Mouse (Mus musculus) urinary bladder, postnatal 25 days (tissue): ENCODE results near the gene Ins2.

Source experiments
- DNase-seq: peaks from one replicate; pipeline ENCODE4 v3.0.0; 2022; ENCODE audit warnings: low spot score

The Ins2 gene

DNA sequence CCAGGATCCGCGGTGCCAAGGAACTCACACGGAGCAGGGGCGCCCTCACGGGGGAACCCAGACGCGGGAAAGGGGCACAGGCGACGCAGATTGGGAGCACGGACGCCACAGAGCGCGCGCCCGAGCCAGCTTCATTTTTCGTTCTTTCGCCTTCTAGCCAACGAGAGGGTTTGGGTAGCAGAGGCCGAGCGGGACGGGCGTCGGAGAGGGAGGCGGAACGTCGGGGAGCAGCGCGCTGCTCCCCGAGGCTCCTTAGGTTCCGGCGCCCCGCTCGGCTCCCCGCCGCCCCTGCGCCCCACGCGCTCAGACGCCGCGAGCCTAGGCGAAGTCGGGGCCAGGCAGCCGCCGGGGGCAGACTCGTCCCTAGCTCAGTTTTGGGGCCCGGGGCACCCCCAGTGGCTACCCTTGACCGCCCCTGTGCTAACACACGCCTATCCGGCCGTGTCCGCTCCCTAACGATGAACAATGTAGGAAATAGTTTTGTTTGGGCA is 79.2 kb downstream of the Ins2 start:
- peak; percentile 26 for DNase-seq

- DNase-seq, result no peak
Observed at GRCm38 (mm10) chr7:142663151-142663550, 80.0 kb downstream of the Ins2 start.

GRCm38 (mm10) chr7:142661811-142662210 is 81.4 kb downstream of the Ins2 start:
- no peak for DNase-seq

DNA sequence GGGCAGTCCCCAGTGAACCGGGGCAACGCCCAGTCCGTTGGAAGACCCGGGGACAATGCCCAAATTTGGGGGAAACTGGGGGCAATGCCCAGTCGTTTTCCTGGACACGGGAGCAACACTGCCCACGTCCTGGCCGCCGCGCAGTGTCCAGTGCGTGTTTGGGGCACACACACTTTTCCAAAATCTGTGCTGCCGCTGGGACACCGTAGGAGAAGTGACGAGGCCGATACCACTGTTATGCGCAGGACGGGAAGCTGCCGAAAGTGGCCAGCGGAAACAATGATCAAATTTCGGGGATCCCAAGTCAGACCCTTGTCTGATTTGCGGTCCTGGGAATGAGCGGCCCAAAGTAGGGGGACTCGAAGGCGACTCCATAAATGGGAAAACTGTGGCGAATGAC is 82.1 kb downstream of the Ins2 start:
- no peak for DNase-seq

DNA sequence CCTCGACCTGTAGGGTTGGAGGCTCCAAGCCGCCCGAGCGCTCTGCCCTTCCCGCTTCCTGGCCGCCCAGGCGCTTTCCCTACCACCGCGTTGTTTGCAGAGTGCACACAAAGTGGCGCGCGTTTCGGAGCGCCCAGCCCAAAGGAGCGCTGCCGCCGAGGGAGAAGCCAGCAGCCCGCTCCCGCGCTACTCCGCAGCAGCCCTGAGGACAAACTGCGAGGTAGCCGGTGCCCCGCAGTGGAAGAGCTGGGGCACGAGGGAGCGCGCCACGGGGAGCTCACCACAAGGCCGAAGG is 82.6 kb downstream of the Ins2 start:
- DNase-seq, result peak; percentile 14

DNA sequence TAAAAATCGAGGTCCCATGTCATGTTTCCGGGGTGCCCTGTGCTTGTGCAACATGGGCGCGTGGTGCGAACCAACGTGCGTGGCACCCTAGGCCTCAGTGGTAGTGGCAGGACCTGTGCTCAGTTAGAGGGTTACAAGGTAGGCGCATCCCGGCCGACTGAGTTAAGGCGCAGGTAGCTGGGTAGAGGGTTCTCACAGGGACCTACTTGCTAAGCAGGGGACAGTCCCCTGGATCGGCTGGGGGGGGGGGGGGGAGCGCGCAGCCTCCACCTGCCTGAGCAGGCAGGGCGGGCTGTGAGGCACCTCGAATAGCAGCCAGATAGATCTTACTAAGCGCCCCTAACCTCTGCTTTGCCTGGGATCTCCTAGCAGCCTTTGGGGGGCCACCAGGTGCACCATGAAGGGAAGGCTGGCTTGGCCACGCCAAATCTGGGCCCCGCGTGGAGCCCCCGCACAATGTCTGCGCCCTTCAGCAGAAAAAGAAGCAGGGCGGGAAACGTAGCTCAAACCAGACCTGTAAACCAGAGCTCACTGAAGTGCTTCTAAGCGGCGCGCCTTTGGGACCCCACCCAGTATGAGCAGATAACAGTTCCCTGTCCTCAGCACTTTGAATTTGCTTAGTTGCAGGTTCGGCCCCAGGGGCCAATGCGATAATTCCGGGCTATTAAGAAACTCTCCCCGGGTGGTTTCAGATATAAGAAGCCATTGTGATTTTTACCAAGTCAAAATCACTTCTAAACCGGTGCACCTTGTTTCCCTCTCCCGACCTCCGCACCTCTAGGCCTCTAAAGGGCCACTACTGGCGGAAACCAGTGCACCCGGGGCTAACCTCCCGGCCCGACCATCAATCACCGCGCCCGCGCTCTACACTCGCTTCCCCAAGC is 83.2 kb downstream of the Ins2 start:
- DNase-seq, result no peak

DNA sequence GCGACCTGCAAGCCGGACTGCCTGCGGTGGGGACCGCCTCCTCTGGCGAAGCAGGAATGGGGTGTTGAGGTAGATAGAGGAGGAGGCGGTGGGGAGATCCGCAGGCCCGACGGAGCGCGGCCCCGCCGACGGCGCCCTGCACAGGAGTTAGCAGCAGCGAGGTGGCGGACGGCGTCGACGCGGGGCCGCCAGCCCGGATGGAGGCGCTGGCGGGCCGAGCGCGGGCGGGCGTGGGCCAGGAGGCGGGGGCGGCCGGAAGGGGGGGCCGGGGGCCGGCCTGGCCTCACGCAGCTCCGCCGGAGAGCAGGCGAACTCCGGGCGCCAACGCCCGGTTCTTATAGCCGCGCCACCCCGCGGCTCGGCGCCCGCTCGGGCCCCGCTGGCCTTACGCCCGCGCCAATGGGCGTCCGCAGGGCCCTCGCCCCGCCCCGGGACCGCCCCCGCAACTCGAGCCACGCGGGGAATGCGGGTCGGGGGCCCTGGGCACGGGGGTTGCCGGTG is 84.0 kb downstream of the Ins2 start:
- DNase-seq, result peak; percentile 39

DNA sequence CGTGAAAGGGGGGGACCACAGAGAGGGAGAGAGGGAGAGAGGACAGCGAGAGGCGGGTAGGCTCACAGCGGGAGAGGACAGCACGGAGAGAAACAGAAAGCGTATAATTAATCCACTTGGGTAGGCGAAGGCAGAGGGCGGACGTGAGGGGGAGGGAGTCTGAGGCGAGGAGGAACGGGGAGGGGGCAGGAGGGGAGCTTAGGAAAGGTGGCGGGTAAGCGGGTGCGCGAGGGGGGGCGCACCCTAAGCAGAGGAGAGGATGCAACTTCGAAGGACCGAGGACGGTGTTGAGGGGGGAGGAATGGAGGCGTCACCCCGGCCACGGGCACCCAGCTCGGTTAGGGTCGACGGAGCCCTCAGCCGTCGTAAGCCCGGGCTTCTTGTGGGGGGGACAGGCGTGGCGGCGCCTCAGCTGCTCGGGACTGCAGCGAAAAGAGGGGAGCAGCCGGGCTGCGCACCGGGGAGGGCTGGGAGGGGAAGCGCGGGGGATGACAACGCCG is 84.5 kb downstream of the Ins2 start:
- DNase-seq, result no peak

DNA sequence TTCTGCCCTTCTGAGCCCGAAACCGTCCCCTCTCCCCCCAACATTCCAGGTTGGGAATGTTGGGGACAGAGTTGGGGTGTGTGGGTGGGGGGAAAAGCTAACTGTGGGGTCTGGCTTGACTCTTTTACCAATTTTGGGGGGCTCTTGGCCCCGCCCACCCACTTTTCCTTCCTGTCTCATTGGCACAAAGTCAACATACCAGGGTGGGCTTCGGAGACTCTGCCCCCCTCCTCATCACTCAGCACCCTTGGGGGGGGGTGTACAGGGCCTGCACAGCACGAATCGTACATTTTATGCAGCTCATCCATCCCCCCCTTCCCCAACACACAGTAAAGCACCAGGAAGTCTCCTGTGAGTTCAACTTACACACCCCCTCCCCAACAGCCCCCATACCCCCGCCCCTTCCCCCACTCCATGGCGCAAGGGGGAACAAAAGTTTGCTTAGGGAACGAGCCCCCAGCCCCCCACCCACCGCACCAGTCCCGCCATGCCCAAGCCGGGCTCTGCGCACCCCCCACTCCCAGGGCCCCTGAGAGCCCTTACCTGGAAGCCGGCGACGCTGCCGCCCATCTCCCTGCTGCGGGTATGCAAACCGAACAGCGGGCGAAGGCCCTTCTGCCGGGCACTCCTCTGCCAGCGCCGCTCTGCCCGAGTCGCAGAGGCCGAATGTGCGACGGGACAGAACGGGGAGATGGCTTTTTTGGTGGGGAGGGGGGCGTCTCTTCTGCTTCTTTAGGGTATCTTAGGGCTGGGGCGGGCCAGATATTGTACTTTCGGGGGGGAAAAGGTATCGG is 85.2 kb downstream of the Ins2 start:
- DNase-seq, result no peak

DNA sequence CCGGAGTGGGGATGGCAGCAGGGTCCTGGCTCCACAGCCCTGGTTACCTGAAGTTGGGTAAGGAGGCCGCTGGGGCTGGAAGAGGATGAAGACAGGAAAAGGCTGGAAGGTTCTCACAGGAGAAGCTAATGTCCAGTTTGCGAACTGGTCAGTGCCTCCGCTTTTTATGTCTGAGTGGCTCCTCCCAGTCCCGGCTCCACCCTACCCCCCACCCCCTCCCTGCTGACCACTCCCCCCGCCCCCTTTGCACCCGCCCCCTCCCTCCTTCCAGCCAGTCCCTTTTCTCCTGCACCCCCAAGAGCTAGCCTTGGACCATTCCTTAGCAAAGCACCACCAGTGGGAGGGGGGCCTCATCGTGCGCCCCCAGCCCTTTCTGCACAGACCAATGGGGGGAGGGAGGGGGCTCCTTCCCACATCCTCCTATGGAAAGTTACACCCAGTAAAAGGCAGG is 85.8 kb downstream of the Ins2 start:
- DNase-seq, result no peak

- no peak for DNase-seq
Observed at GRCm38 (mm10) chr7:142656055-142656454, 87.1 kb downstream of the Ins2 start.

GRCm38 (mm10) chr7:142655633-142656032 is 87.5 kb downstream of the Ins2 start:
- no peak for DNase-seq

GRCm38 (mm10) chr7:142653726-142654125 is 89.5 kb downstream of the Ins2 start:
- no peak for DNase-seq

DNA sequence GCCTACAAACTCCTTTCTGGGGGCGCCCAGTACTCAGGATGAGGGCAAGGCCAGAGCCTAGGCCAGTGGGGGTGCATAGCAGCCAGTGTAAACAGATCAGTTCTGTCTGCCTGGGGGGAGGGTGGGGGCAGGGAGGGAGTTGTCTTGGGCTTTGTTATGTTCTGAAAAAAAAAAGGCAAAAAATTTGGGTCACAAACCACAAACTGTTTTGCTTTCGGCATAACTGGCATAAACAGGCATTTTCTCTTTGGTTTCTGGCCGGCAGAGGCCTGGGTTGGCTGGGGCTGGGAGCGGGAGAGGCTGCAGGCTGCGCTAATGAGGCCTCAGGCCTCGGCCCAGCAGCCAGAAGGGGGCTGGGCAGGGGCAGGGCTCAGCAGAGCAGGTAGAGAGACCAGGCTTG is 96.5 kb downstream of the Ins2 start:
- DNase-seq, result no peak

- no peak for DNase-seq
Observed at GRCm38 (mm10) chr7:142645045-142645444, 98.1 kb downstream of the Ins2 start.

DNA sequence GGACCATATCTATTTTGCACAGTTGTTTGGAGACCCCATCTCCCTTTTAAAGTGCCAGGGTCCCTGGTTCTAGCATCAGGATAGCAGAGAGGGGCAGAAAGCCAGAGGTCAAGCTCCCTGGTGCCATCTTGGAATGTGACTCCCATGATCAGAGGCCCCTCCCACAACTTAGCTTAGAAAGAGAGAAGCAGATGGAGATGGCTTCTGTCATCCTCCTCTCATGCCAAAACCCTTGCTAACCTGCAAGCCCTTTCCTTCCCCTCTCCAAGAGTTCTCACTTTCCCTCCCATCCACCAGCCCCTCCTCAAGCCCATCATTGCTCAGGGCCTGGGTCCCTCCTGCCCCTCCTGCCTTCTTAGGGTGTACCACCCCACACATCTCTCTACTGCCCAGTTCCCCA is 107.0 kb downstream of the Ins2 start:
- DNase-seq, result no peak

GRCm38 (mm10) chr7:142630691-142631090 is 112.5 kb downstream of the Ins2 start:
- DNase-seq, result no peak

DNA sequence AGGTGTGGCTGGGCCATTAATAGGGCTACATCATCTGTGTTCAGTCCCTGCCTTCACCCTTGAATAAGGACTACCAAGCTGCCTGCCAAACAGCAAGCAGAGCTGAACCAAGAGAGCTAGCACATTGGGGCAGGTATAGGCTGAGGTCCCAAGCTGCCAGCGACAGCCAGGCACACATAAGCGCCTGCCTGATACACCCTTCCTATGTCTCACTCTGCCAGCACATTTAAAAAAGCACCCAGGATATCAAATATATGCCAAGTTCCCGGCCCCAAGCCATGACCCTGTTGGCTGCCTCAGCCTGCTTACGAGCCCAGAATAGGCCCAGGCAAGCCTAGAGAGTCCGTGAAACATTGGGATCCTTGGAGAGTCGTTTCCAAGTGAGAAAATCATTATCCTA is 113.4 kb downstream of the Ins2 start:
- DNase-seq, result no peak
